In genomic region chr1:185420776-185421175, GRCm38 (mm10) we compare ENCODE assay signal across 23 mouse cellular contexts. TPM values are rescaled to one million over a fixed set of nuclear protein-coding genes. Genes with fewer than 3 reads are reported as not detected.
DNase-seq lines count a peak whose midpoint lies in the region; ATAC-seq and TF ChIP-seq lines count a peak whose summit lies in the region.
"Had no signal": no experiment of that assay in that cellular context is flagged by ENCODE, and none has a peak within 500 bp of the region (broad histone marks: within the 10 kb centered on the region; RNA-seq: fewer than 3 reads in every experiment).

No protein-coding gene starts in this region.

- no peak for TF ChIP-seq EP300 in liver, embryonic 14.5 days (IDR thresholded peaks at IDR 0.05; ENCODE audit: low read depth)

- 0 out of 2 replicates have a peak overlapping the region, but pooled peaks have one; percentile 29 for H3K27ac ChIP-seq in heart, embryonic 11.5 days (ENCODE audit: low read depth, low read length)
- H3K27ac ChIP-seq in liver, embryonic 14.5 days, result no peak overlapping the region
- no peak overlapping the region for H3K27ac ChIP-seq in hindbrain, embryonic 14.5 days
- H3K27ac ChIP-seq: embryonic facial prominence, embryonic 13.5 days; forebrain, embryonic 12.5 days; heart, adult 2 months; hindbrain, postnatal 0 days had no signal

- no peak for ATAC-seq in heart, embryonic 11.5 days (replicated peaks; ENCODE audit: insufficient number of reproducible peaks, low FRiP score, low TSS enrichment)
- peak; percentile 44; the same call in 1 of the 2 replicates for ATAC-seq in liver, embryonic 14.5 days (ENCODE audit: insufficient read depth)
- no peak for ATAC-seq in hindbrain, embryonic 14.5 days (ENCODE audit: low FRiP score)
- ATAC-seq: CD4-positive, CD25-positive, alpha-beta regulatory T cell, adult 4 months; forebrain, embryonic 16.5 days; hindbrain, postnatal 0 days had no signal

- no peak overlapping the region for H3K9ac ChIP-seq in heart, embryonic 11.5 days (ENCODE audit: low read depth, low read length)
- no peak overlapping the region for H3K9ac ChIP-seq in liver, embryonic 14.5 days (replicated peaks)
- H3K9ac ChIP-seq in hindbrain, embryonic 14.5 days, result no peak overlapping the region
- H3K9ac ChIP-seq: embryonic facial prominence, embryonic 13.5 days; forebrain, embryonic 12.5 days; heart, embryonic 12.5 days had no signal

- H3K9me3 ChIP-seq in heart, embryonic 11.5 days (replicated peaks; ENCODE audit: control insufficient read depth, low read length), result no peaks in the 10 kb centered on the region
- H3K9me3 ChIP-seq in liver, embryonic 14.5 days (ENCODE audit: control insufficient read depth, low read length), result no peaks in the 10 kb centered on the region
- H3K9me3 ChIP-seq in hindbrain, embryonic 14.5 days (ENCODE audit: control insufficient read depth, low read length), result no peaks in the 10 kb centered on the region
- H3K9me3 ChIP-seq: embryonic facial prominence, embryonic 13.5 days; forebrain, embryonic 12.5 days; G1E; heart, embryonic 12.5 days had no signal

- H3K4me3 ChIP-seq in heart, embryonic 11.5 days (ENCODE audit: low read depth, low read length), result no peak overlapping the region
- no peak overlapping the region for H3K4me3 ChIP-seq in liver, embryonic 14.5 days (ENCODE audit: insufficient read depth in 1 of 2, low read depth in 2 of 2, low read length in 2 of 2)
- no peak overlapping the region for H3K4me3 ChIP-seq in hindbrain, embryonic 14.5 days (replicated peaks; ENCODE audit: low read length)
- H3K4me3 ChIP-seq: embryonic facial prominence, embryonic 13.5 days; forebrain, embryonic 12.5 days; heart, adult 2 months; heart, embryonic 12.5 days had no signal

- H3K36me3 ChIP-seq in heart, embryonic 11.5 days (ENCODE audit: control insufficient read depth, insufficient read depth, low read length), result peaks cover 36% of the 10 kb centered on the region
- H3K36me3 ChIP-seq in liver, embryonic 14.5 days (replicated peaks; ENCODE audit: control insufficient read depth, insufficient read depth, low read depth), result peaks cover 70% of the 10 kb centered on the region
- H3K36me3 ChIP-seq in hindbrain, embryonic 14.5 days (replicated peaks; ENCODE audit: control insufficient read depth, insufficient read depth), result peaks cover 93% of the 10 kb centered on the region

- DNase-seq in heart, postnatal 4 days, result no peak
- DNase-seq in c-Kit-positive CD71-positive TER-119-positive erythroid progenitor cells, embryonic 14.5 days (ENCODE audit: low spot score), result peak; percentile 29
- DNase-seq in liver, embryonic 14.5 days (ENCODE audit: low read depth in 3 of 3, low spot score in 3 of 3), result peak in 1 of 3 experiments; percentile 32
- DNase-seq in yolk sac, embryonic 10.5 days (ENCODE audit: low spot score), result peak; percentile 26
- DNase-seq in layer of hippocampus, postnatal 14 days (ENCODE audit: low spot score in 2 of 2), result no peak
- DNase-seq in hindbrain, embryonic 14.5 days (ENCODE audit: low spot score), result no peak
- DNase-seq: adrenal gland, adult 8-10 months; adrenal gland, postnatal 36 days; B cell, adult 2 months; cerebellum, adult 11-12 months; cerebellum, adult 9-11 months; cerebellum, postnatal 36 days; gastrocnemius, postnatal 14 days; heart, adult 2 months had no signal

- no peak for TF ChIP-seq CTCF in liver, embryonic 14.5 days (IDR thresholded peaks at IDR 0.05; ENCODE audit: low read depth)

- 70% methylated on average over 6 of the region's 6 CpGs for WGBS in heart, embryonic 11.5 days (ENCODE audit: insufficient replicate concordance)
- 66% methylated on average over 6 of the region's 6 CpGs for WGBS in liver, embryonic 14.5 days (ENCODE audit: insufficient replicate concordance)
- 97% methylated on average over 6 of the region's 6 CpGs for WGBS in hindbrain, embryonic 14.5 days

- H3K4me1 ChIP-seq in heart, embryonic 11.5 days (ENCODE audit: control insufficient read depth, insufficient read depth, low read length), result no peaks in the 10 kb centered on the region; the same call in 1 of the 2 replicates
- peaks cover 0 to 17% of the 10 kb centered on the region in 2 experiments; a peak in 2 of 4 replicates for H3K4me1 ChIP-seq in liver, embryonic 14.5 days (replicated peaks; ENCODE audit: control insufficient read depth in 2 of 2, insufficient read depth in 2 of 2, low read length in 1 of 2)
- no peaks in the 10 kb centered on the region for H3K4me1 ChIP-seq in hindbrain, embryonic 14.5 days (replicated peaks; ENCODE audit: control insufficient read depth, insufficient read depth, low read length)
- H3K4me1 ChIP-seq: embryonic facial prominence, embryonic 13.5 days; forebrain, embryonic 12.5 days; heart, embryonic 12.5 days had no signal

- no peaks in the 10 kb centered on the region for H3K27me3 ChIP-seq in heart, embryonic 11.5 days (ENCODE audit: control insufficient read depth, insufficient read depth, low read length)
- no peaks in the 10 kb centered on the region for H3K27me3 ChIP-seq in liver, embryonic 14.5 days (ENCODE audit: control insufficient read depth, insufficient read depth, low read length)
- H3K27me3 ChIP-seq in hindbrain, embryonic 14.5 days (ENCODE audit: control insufficient read depth, insufficient read depth, low read length), result no peaks in the 10 kb centered on the region
- H3K27me3 ChIP-seq: embryonic facial prominence, embryonic 13.5 days; forebrain, embryonic 12.5 days; heart, embryonic 12.5 days had no signal

- no peak overlapping the region for H3K4me2 ChIP-seq in heart, embryonic 11.5 days
- H3K4me2 ChIP-seq in liver, embryonic 14.5 days (ENCODE audit: low read depth), result no peak overlapping the region
- H3K4me2 ChIP-seq in hindbrain, embryonic 14.5 days (replicated peaks), result no peak overlapping the region
- H3K4me2 ChIP-seq: embryonic facial prominence, embryonic 13.5 days; forebrain, embryonic 12.5 days; heart, embryonic 12.5 days had no signal

RNA-seq across cellular contexts. Expression of gene Slc30a10, which starts 33.9 kb away (rescaled TPM):
- polyA plus RNA-seq in heart, embryonic 11.5 days (2014; fragmentation: Nextera tagmentation; extraction: Ambion mirVana), result 3.9 and 5.0 TPM in 2 replicates
- not detected for total RNA-seq in heart, postnatal 4 days (2021)
- 19.5 and 21.2 TPM in 2 replicates for polyA plus RNA-seq in liver, embryonic 14.5 days (2012; rRNA removed)
- 13.3 and 14.9 TPM in 2 replicates for polyA plus RNA-seq in liver, embryonic 14.5 days (2014; fragmentation: Nextera tagmentation; extraction: Ambion mirVana)
- total RNA-seq in layer of hippocampus, postnatal 14 days (2021), result 10 to 100 TPM; 14.2 to 14.7 TPM
- polyA plus RNA-seq in hindbrain, embryonic 14.5 days (2014; fragmentation: Nextera tagmentation; extraction: Ambion mirVana), result 6.8 and 8.5 TPM in 2 replicates
- total RNA-seq: adrenal gland, adult 8-10 months; heart, adult 2 months; heart, postnatal 25 days had no signal
- polyA plus RNA-seq: CD4-positive, CD25-positive, alpha-beta regulatory T cell, adult 4 months; heart, adult 2 months had no signal

RNA-seq across cellular contexts. Expression of gene Eprs, which starts 57.9 kb away (rescaled TPM):
- 111 and 122 TPM in 2 replicates for polyA plus RNA-seq in heart, embryonic 11.5 days (2014; fragmentation: Nextera tagmentation; extraction: Ambion mirVana)
- total RNA-seq in heart, postnatal 4 days (2021), result 10 to 100 TPM; 82.0 to 88.0 TPM
- 12.2 and 22.9 TPM in 2 replicates for polyA plus RNA-seq in liver, embryonic 14.5 days (2012; rRNA removed)
- polyA plus RNA-seq in liver, embryonic 14.5 days (2014; fragmentation: Nextera tagmentation; extraction: Ambion mirVana), result 79.1 and 83.7 TPM in 2 replicates
- 10 to 100 TPM; 79.3 to 83.3 TPM for total RNA-seq in layer of hippocampus, postnatal 14 days (2021)
- 142 and 143 TPM in 2 replicates for polyA plus RNA-seq in hindbrain, embryonic 14.5 days (2014; fragmentation: Nextera tagmentation; extraction: Ambion mirVana)

Comparison
In these comparisons a context has a peak if more than half of its experiments do, and no peak if none do; other contexts are left out.
1. DNase-seq: peak in c-Kit-positive CD71-positive TER-119-positive erythroid progenitor cells, embryonic 14.5 days (single experiment) and yolk sac, embryonic 10.5 days (single experiment); none in heart, postnatal 4 days (single experiment), layer of hippocampus, postnatal 14 days (0 of 2) and hindbrain, embryonic 14.5 days (single experiment).